Mouse (Mus musculus) E14TG2a.4 (cell line): ENCODE measurements around the gene Prss45.

Experiments used
- H3K27me3 ChIP-seq: 2 replicates; pipeline ENCODE4 v1.6.1; 2014; ENCODE audit warnings: low read length, control low read depth; ENCODE audit not compliant: insufficient read depth
- H3K36me3 ChIP-seq: 2 replicates; pipeline ENCODE4 v1.6.1; 2014; ENCODE audit warnings: low read length, control low read depth; ENCODE audit not compliant: insufficient read depth
- H3K4me1 ChIP-seq: replicated peaks from 2 replicates; pipeline ENCODE4 v1.6.1; 2014; ENCODE audit warnings: low read depth, low read length, control low read depth
- H3K4me3 ChIP-seq: replicated peaks from 2 replicates; pipeline ENCODE4 v1.5.1; 2014; ENCODE audit warnings: mild to moderate bottlenecking, low read length
- H3K9me3 ChIP-seq: 2 replicates; pipeline ENCODE4 v1.6.1; 2014; ENCODE audit warnings: low read length, control low read depth
- CTCF ChIP-seq: conservative IDR thresholded peaks from 2 replicates; pipeline ENCODE4 v1.5.1; 2014; ENCODE audit warnings: low read length
- NANOG ChIP-seq: IDR thresholded peaks from 2 replicates; pipeline ENCODE4 v1.6.1; 2014; ENCODE audit warnings: borderline replicate concordance, low read length, mixed read lengths
- POU5F1 ChIP-seq: IDR thresholded peaks from 2 replicates; pipeline ENCODE4 v1.6.1; 2014; ENCODE audit warnings: low read length, borderline replicate concordance

Gene Prss45

DNA sequence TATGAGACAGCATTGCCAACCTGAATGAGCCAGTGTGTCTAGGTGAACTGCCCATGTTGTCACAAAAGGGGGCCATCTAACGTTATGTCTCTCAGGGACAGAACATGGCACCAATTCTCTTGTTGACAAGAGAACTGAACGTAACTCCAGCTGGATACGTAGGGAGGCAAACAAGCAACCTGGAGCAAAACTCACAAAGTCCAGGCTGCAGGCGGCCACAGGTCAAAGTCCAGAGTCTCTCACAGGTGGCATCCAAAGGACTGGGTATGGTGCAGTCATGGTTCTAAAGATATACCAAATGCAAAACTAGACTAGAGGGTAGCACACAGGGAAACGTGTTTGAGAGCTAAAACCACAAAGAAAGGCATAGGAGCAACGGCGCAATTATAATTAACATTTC lies 13.0 kb upstream of the Prss45 start:
- no peak overlapping the region for H3K4me3 ChIP-seq
- H3K4me1 ChIP-seq = peaks cover 3% of the 10 kb centered on the region; the same call in 1 of the 2 replicates
- TF ChIP-seq CTCF = no peak
- TF ChIP-seq NANOG = no peak
- TF ChIP-seq POU5F1 = no peak
- no peaks in the 10 kb centered on the region for H3K36me3 ChIP-seq
- H3K9me3 ChIP-seq = no peaks in the 10 kb centered on the region
- H3K27me3 ChIP-seq = peaks cover 75% of the 10 kb centered on the region

DNA sequence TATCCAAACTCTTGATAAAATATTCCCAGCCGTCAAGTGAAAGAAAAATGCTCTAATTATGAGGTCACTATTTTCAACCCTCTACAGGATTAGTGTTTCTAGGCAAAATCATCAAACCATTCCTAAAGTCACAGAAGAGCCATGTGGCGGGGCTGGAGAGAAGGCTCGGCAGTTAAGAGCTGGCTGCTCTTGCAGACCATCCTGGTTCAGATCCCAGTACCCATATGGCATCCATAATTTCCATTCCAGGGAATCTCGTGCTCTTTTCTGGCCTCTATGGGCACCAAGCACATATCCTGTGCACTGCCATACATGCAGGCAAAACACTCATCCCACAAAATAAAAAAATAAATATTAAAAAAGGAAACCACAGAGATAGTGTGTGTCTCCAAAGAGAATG lies 9.0 kb upstream of the Prss45 start:
- Histone ChIP-seq H3K9me3 (no peaks in the 10 kb centered on the region), H3K27me3 (peaks cover 68% of the 10 kb centered on the region), H3K36me3 (no peaks in the 10 kb centered on the region), H3K4me1 (peaks cover 12% of the 10 kb centered on the region), H3K4me3 (no peak overlapping the region)
- TF ChIP-seq POU5F1 = no peak
- no peak for TF ChIP-seq CTCF
- TF ChIP-seq NANOG = no peak

GRCm38 (mm10) chr9:110825832-110826231 lies 8.6 kb upstream of the Prss45 start:
- Histone ChIP-seq H3K9me3 (no peaks in the 10 kb centered on the region), H3K4me1 (peaks cover 12% of the 10 kb centered on the region), H3K4me3 (no peak overlapping the region), H3K36me3 (no peaks in the 10 kb centered on the region), H3K27me3 (peaks cover 68% of the 10 kb centered on the region)
- no peak for TF ChIP-seq POU5F1
- no peak for TF ChIP-seq NANOG
- TF ChIP-seq CTCF = no peak

DNA sequence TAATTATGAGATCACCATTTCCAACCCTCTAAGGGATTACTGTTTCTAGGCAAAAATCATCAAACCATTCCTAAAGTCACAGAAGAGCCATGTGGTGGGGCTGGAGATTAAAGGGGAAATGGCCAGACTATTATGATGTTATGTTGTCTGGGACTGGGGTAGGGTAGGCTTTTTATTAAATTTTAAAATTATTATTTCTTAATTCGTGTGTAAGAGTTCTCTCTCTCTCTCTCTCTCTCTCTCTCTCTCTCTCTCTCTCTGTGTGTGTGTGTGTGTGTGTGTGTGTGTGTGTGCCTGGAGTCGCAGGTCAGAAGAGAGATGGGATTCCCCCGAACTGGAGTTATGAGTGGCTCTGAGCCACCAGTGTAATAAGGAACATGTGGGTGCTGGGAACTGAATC lies 8.0 kb upstream of the Prss45 start, which contains the start of gene Prss43:
Prss43 (plus strand) TSS at position 301 of the 400 bp plus-strand sequence.
- H3K4me1 ChIP-seq = peaks cover 12% of the 10 kb centered on the region
- H3K36me3 ChIP-seq = no peaks in the 10 kb centered on the region
- peaks cover 68% of the 10 kb centered on the region for H3K27me3 ChIP-seq
- H3K9me3 ChIP-seq = no peaks in the 10 kb centered on the region
- TF ChIP-seq NANOG (no peak), POU5F1 (no peak)
- H3K4me3 ChIP-seq = peak within 1 kb of the TSS; percentile 50

GRCm38 (mm10) chr9:110833021-110833420 lies 1.4 kb upstream of the Prss45 start:
- H3K4me1 ChIP-seq = peaks cover 40% of the 10 kb centered on the region
- H3K36me3 ChIP-seq = no peaks in the 10 kb centered on the region
- H3K27me3 ChIP-seq = peaks cover 26% of the 10 kb centered on the region
- peak overlapping the region; percentile 24; the same call in 1 of the 2 replicates for H3K4me3 ChIP-seq
- H3K9me3 ChIP-seq = no peaks in the 10 kb centered on the region
- TF ChIP-seq CTCF (no peak), POU5F1 (no peak)

DNA sequence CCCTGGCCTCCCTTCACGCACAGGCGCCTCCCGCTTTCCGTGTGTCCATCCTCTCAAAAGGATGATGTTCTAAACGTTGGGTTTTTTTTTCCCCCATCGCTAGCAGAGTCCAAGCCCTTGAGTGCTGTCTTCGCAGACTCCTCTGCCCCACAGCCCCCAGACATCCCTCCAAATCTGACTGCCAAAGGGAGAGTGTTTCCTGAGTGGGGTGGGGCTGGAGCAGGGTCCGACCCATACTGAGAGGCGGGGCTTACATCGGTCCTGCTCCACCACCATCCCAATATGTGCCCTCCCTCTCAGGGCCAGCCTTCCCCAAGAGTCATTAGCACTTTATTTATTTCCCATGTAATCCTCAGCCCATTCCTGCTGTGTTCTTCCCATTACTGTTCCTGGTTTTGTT lies 573 bp downstream of the Prss45 start:
- H3K4me3 ChIP-seq = peak overlapping the region; percentile 72
- H3K36me3 ChIP-seq = no peaks in the 10 kb centered on the region
- H3K4me1 ChIP-seq = peaks cover 52% of the 10 kb centered on the region
- H3K9me3 ChIP-seq = no peaks in the 10 kb centered on the region
- no peak for TF ChIP-seq CTCF
- H3K27me3 ChIP-seq = peaks cover 18% of the 10 kb centered on the region

GRCm38 (mm10) chr9:110836112-110836511 lies 1.7 kb downstream of the Prss45 start:
- Histone ChIP-seq H3K4me1 (peaks cover 59% of the 10 kb centered on the region), H3K9me3 (no peaks in the 10 kb centered on the region), H3K36me3 (no peaks in the 10 kb centered on the region), H3K27me3 (peaks cover 14% of the 10 kb centered on the region), H3K4me3 (no peak overlapping the region)
- TF ChIP-seq NANOG (no peak), POU5F1 (no peak), CTCF (no peak)

- H3K27me3 ChIP-seq = peaks cover 10% of the 10 kb centered on the region; the same call in 1 of the 2 replicates
- peaks cover 32% of the 10 kb centered on the region for H3K4me1 ChIP-seq
- TF ChIP-seq CTCF (no peak), POU5F1 (no peak), NANOG (no peak)
- no peaks in the 10 kb centered on the region for H3K36me3 ChIP-seq
- no peak overlapping the region for H3K4me3 ChIP-seq
- H3K9me3 ChIP-seq = no peaks in the 10 kb centered on the region
Observed at GRCm38 (mm10) chr9:110840905-110841304, 6.5 kb downstream of the Prss45 start.

- no peaks in the 10 kb centered on the region for H3K36me3 ChIP-seq
- no peak overlapping the region for H3K4me3 ChIP-seq
- H3K9me3 ChIP-seq = no peaks in the 10 kb centered on the region
- H3K27me3 ChIP-seq = peaks cover 10% of the 10 kb centered on the region; the same call in 1 of the 2 replicates
- TF ChIP-seq CTCF (no peak), POU5F1 (no peak), NANOG (no peak)
- H3K4me1 ChIP-seq = peaks cover 27% of the 10 kb centered on the region
Observed at GRCm38 (mm10) chr9:110841438-110841837, 7.0 kb downstream of the Prss45 start.
